Mouse (Mus musculus) forebrain, postnatal 0 days (tissue): Measurements from ENCODE around the gene Borcs7. TPM values are rescaled to one million over a fixed set of nuclear protein-coding genes. Genes with fewer than 3 reads are reported as not detected.

Experiments used
- ATAC-seq: fragments of 200-750 bp; cut with Nextera tagmentation; 2 replicates; pipeline ENCODE4 v1.8.0; 2017; ENCODE audit warnings: mild to moderate bottlenecking, moderate library complexity
- DNase-seq: peaks from one replicate; pipeline ENCODE4 v3.0.0-alpha.2; 2015
- H3K27ac ChIP-seq: fragments of 300-500 bp; sonication (generic); 2 replicates; pipeline ENCODE4 v1.5.1; 2014; ENCODE audit warnings: low read depth, mild to moderate bottlenecking, antibody characterized with exemption, low read length, moderate library complexity, mixed read lengths
- H3K27me3 ChIP-seq: fragments of 300-500 bp; sonication (generic); 2 replicates; pipeline ENCODE4 v1.6.1; 2014; ENCODE audit warnings: mild to moderate bottlenecking, low read length, mixed read lengths; ENCODE audit not compliant: insufficient read depth
- H3K36me3 ChIP-seq: fragments of 300-500 bp; sonication (generic); 2 replicates; pipeline ENCODE4 v1.6.1; 2014; ENCODE audit warnings: mild to moderate bottlenecking, moderate library complexity; ENCODE audit not compliant: insufficient read depth
- H3K4me1 ChIP-seq: fragments of 300-500 bp; sonication (generic); 2 replicates; pipeline ENCODE4 v1.6.1; 2014; ENCODE audit warnings: antibody characterized with exemption; ENCODE audit not compliant: insufficient read depth
- H3K4me2 ChIP-seq: fragments of 300-500 bp; sonication (generic); 2 replicates; pipeline ENCODE4 v1.6.1; 2014; ENCODE audit warnings: low read depth, mild to moderate bottlenecking, moderate library complexity
- H3K4me3 ChIP-seq: fragments of 300-500 bp; sonication (generic); 2 replicates; pipeline ENCODE4 v1.5.1; 2014; ENCODE audit warnings: low read depth, low read length, mixed read lengths
- H3K9ac ChIP-seq: fragments of 300-500 bp; sonication (generic); 2 replicates; pipeline ENCODE4 v1.6.1; 2014; ENCODE audit warnings: mild to moderate bottlenecking
- H3K9me3 ChIP-seq: fragments of 300-500 bp; sonication (generic); 2 replicates; pipeline ENCODE4 v1.6.1; 2016; ENCODE audit warnings: low read length
- CTCF ChIP-seq: sonication (generic); IDR thresholded peaks from 2 replicates; pipeline ENCODE4 v1.5.1; 2016; ENCODE audit warnings: antibody characterized with exemption, control low read depth, low read depth
- WGBS: fragments of 180-500 bp; shearing (Covaris S2); extraction: QIAGEN DNeasy Blood & Tissue Kit; methylation state at CpG from one replicate; pipeline ENCODE4 v1.1.7; 2014; 5-methylcytosine and 5-hydroxymethylcytosine counted together
- polyA plus RNA-seq: library from polyadenylated mRNA; unstranded; fragments of >200 nt; fragmentation: Nextera tagmentation; extraction: Ambion mirVana; gene quantifications from 2 replicates; pipeline ENCODE4 v1.2.1, GENCODE M21; 2015
- total RNA-seq: library from RNA; depleted of rRNA; stranded (reverse); fragments of >200 nt; gene quantifications from 2 replicates; pipeline ENCODE4 v1.2.3, GENCODE M21; 2014

The Borcs7 gene
- total and polyA plus RNA-seq, 2 experiments from 2014 or later = 15.2 to 29.5 TPM

GRCm38 (mm10) chr19:46675641-46676040, 14.1 kb upstream of the Borcs7 start:
- no peaks in the 10 kb centered on the region for H3K36me3 ChIP-seq
- H3K27ac ChIP-seq = no peak overlapping the region
- H3K9me3 ChIP-seq = no peaks in the 10 kb centered on the region
- WGBS = 83% methylated on average over 3 of the region's 3 CpGs
- no peaks in the 10 kb centered on the region for H3K4me1 ChIP-seq
- H3K27me3 ChIP-seq = no peaks in the 10 kb centered on the region
- DNase-seq (no peak), ATAC-seq (no peak)
- H3K9ac ChIP-seq = no peak overlapping the region
- no peak for TF ChIP-seq CTCF
- no peak overlapping the region for H3K4me2 ChIP-seq
- no peak overlapping the region for H3K4me3 ChIP-seq

GRCm38 (mm10) chr19:46679720-46680383, 9.9 kb upstream of the Borcs7 start:
- no peaks in the 10 kb centered on the region for H3K36me3 ChIP-seq
- 73% methylated on average over 12 of the region's 12 CpGs for WGBS
- no peak for TF ChIP-seq CTCF
- H3K9me3 ChIP-seq = no peaks in the 10 kb centered on the region
- no peak overlapping the region for H3K9ac ChIP-seq
- no peak overlapping the region for H3K27ac ChIP-seq
- no peaks in the 10 kb centered on the region for H3K4me1 ChIP-seq
- no peak for DNase-seq
- no peak overlapping the region for H3K4me3 ChIP-seq
- ATAC-seq = no peak
- H3K27me3 ChIP-seq = no peaks in the 10 kb centered on the region
- H3K4me2 ChIP-seq = no peak overlapping the region

GRCm38 (mm10) chr19:46690387-46690786, 681 bp downstream of the Borcs7 start:
- no peaks in the 10 kb centered on the region for H3K4me1 ChIP-seq
- peak overlapping the region; percentile 81 for H3K9ac ChIP-seq
- no peak for DNase-seq
- TF ChIP-seq CTCF = no peak
- H3K4me3 ChIP-seq = peak overlapping the region; percentile 57
- 66% methylated on average over 11 of the region's 11 CpGs for WGBS
- H3K27ac ChIP-seq = peak overlapping the region; percentile 84
- H3K4me2 ChIP-seq = peak overlapping the region; percentile 49
- H3K9me3 ChIP-seq = no peaks in the 10 kb centered on the region
- H3K36me3 ChIP-seq = no peaks in the 10 kb centered on the region; the same call in 1 of the 2 replicates
- no peaks in the 10 kb centered on the region for H3K27me3 ChIP-seq
- peak; percentile 45 for ATAC-seq

- H3K4me3 ChIP-seq = no peak overlapping the region
- no peaks in the 10 kb centered on the region for H3K4me1 ChIP-seq
- TF ChIP-seq CTCF = no peak
- WGBS = 84% methylated on average over 2 of the region's 2 CpGs
- H3K4me2 ChIP-seq = no peak overlapping the region
- no peak overlapping the region for H3K27ac ChIP-seq
- no peak for DNase-seq
- no peak overlapping the region for H3K9ac ChIP-seq
- no peak for ATAC-seq
- H3K27me3 ChIP-seq = no peaks in the 10 kb centered on the region
- H3K36me3 ChIP-seq = no peaks in the 10 kb centered on the region; the same call in 1 of the 2 replicates
- H3K9me3 ChIP-seq = no peaks in the 10 kb centered on the region
These were observed 1.4 kb downstream of the Borcs7 start for GRCm38 (mm10) chr19:46691078-46691477.

GRCm38 (mm10) chr19:46693146-46693545, 3.4 kb downstream of the Borcs7 start:
- H3K4me1 ChIP-seq = no peaks in the 10 kb centered on the region
- H3K27ac ChIP-seq = no peak overlapping the region
- WGBS = 76% methylated on average over 4 of the region's 4 CpGs
- DNase-seq (no peak), ATAC-seq (no peak)
- H3K4me3 ChIP-seq = no peak overlapping the region
- no peak for TF ChIP-seq CTCF
- H3K9me3 ChIP-seq = no peaks in the 10 kb centered on the region
- H3K36me3 ChIP-seq = peaks cover 3% of the 10 kb centered on the region
- no peak overlapping the region for H3K4me2 ChIP-seq
- no peaks in the 10 kb centered on the region for H3K27me3 ChIP-seq
- no peak overlapping the region for H3K9ac ChIP-seq

- no peak for ATAC-seq
- no peaks in the 10 kb centered on the region for H3K9me3 ChIP-seq
- no peak for DNase-seq
- H3K9ac ChIP-seq = no peak overlapping the region
- H3K4me1 ChIP-seq = no peaks in the 10 kb centered on the region
- no peak overlapping the region for H3K4me3 ChIP-seq
- H3K4me2 ChIP-seq = no peak overlapping the region
- no peak for TF ChIP-seq CTCF
- peaks cover 11% of the 10 kb centered on the region for H3K36me3 ChIP-seq
- 88% methylated on average over 8 of the region's 8 CpGs for WGBS
- H3K27me3 ChIP-seq = no peaks in the 10 kb centered on the region
- no peak overlapping the region for H3K27ac ChIP-seq
These were observed 6.8 kb downstream of the Borcs7 start for GRCm38 (mm10) chr19:46696482-46696881.

GRCm38 (mm10) chr19:46696943-46697342, 7.2 kb downstream of the Borcs7 start:
- ATAC-seq (no peak), DNase-seq (no peak)
- no peaks in the 10 kb centered on the region for H3K27me3 ChIP-seq
- H3K9me3 ChIP-seq = no peaks in the 10 kb centered on the region
- no peak overlapping the region for H3K4me2 ChIP-seq
- TF ChIP-seq CTCF = no peak
- H3K27ac ChIP-seq = no peak overlapping the region
- no peak overlapping the region for H3K9ac ChIP-seq
- H3K4me1 ChIP-seq = no peaks in the 10 kb centered on the region
- WGBS = 82% methylated on average over 7 of the region's 7 CpGs
- no peak overlapping the region for H3K4me3 ChIP-seq
- peaks cover 12% of the 10 kb centered on the region for H3K36me3 ChIP-seq
